Mouse (Mus musculus) kidney, postnatal 36 days (tissue): ENCODE measurements around the gene Kat2b.
A peak's percentile ranks its signal among the peaks of the same experiment; 100 is the strongest.
"Not testable (repeated sequence)": the region's sequence is repeated elsewhere in the genome, so short reads cannot be mapped to it uniquely, and the experiment has no call there.

ENCODE experiments used
- DNase-seq, 2 experiments: peaks; one replicate each; pipeline ENCODE4 v3.0.0; 2021 to 2022; ENCODE audit warnings: mixed read lengths in 2 of 2

Gene Kat2b

DNA sequence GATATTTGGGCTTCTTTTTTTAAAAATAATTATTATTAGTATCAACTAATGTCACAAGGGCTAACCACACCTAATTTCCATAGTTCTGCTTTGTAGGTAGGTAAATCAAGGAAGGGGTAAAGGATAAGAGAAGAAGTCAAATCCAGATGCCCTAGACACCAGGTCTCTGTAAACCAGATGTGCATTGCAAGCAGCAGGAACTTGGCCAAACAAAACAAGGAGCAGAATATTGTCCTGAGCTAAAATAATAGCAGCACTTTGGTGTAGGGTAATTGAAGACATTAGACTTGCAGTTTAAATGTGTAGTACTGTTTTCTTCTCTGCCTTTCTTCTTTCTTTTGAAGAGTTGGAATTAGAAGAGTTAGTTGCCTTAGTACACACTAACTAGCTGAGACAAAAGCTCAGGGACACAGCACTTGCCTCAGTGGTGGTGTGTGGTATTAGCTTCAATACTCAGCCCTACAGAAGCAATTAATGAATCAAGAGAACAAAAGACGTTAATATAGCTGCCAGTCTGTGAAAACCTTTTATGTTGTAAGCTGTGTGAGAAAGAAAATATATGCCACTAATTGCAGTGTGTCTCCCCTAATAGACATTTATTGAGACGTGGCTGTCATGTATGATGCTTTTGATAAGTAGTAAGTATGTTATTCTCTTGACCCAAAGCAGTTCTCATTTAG is 98.2 kb downstream of the Kat2b start:
- no peak for DNase-seq

DNA sequence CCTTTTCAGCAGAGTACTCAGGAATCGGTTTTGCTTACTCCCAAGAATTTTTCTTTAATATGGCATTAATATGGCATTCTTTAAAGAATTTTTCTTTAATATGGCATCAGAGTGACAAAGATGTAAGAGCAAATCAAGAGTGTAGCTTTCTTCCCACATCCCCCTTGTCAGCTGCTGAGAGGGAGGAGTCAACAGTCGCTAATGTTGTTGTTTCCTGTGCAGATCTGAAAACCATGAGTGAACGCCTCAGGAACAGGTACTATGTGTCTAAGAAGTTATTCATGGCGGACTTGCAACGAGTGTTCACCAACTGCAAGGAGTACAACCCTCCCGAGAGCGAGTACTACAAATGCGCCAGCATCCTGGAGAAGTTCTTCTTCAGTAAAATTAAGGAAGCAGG is 103.8 kb downstream of the Kat2b start:
- no peak for DNase-seq

DNA sequence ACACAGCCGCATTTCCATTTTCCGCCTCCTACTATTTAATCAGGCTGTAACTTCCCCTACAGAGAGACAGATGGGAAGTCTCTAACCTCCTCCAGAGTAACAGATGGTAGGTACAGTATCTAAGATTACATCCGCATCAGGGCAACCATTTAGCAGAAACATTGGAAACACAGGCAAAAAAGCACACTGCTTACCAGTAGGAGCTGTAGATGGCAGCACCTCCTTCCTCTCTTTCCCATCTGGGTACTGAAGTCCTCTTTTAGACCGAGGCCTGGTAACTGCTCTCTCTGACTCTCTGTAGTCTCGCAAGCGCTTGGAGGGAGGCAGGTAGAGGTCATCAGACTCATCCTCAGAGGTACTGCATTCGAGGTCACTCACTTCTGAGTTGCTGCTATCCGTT is 112.1 kb downstream of the Kat2b start:
- peak; percentile 37 to 54 for DNase-seq

DNA sequence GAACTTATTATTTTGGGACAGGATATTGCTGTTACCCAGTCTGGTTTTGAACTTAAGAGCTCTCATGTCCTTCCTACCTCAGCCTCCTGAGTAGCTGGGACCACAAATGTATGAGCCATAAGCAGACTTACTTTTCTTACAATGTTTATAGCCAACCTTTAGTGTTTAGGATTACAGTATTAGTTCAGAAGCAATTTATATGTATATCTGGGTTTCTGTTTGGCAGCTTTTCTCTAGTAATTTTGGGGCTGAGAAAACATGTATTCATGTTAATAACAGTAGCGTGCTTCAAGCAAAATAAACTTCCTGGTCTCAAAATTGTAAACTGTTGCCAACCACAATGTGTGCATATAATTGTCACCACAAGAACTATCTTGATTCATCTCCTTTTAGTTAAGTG is 121.7 kb downstream of the Kat2b start:
- no peak for DNase-seq

DNA sequence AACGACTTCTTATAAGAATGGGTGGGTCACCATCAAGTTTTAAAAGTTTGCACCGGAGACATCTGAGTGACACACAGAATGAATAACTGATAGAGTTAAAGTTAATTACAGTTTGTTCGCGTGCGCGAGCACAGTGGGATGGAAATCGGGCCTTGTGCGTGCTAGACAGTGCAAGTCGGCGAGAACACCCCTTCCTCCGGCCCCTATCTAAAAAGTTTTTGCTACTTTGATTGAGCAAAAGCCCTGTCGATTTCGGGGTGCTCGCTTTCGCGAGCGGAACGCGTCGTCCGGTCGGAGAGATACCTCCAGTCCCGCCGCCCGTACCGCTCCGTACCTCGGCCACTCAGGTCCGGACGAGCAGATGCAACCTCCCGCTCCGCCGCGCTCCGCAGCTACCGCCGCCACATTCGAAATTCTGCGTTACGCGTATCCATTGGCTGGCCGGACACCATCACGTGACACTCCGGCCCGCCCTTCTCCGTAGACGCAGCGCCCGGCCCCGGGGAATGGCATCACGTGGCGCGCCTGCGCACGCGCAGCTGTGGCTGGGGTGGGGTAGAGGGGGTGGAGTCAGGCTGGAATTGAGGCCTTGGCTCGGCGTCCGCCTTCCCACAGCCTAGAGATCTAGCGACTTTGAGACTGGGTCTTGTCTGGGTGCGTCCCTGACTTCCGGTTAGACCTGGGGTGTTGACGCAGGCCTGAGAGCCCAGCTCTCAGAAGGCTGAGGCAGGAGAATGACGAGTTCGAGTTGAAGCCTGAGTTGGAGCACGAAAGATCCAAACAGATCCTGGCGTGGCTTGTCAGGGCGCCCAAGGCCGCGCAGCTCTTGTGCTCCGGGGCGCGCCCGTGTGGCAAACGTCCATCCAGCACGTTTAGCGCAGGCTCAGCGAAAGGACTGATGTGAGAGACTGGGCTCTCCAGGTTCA is 122.5 kb downstream of the Kat2b start, which contains the start of gene Sgo1:
Sgo1 (minus strand) TSS at position 457 of the 926 bp plus-strand sequence.
- peak; percentile 97 for DNase-seq

DNA sequence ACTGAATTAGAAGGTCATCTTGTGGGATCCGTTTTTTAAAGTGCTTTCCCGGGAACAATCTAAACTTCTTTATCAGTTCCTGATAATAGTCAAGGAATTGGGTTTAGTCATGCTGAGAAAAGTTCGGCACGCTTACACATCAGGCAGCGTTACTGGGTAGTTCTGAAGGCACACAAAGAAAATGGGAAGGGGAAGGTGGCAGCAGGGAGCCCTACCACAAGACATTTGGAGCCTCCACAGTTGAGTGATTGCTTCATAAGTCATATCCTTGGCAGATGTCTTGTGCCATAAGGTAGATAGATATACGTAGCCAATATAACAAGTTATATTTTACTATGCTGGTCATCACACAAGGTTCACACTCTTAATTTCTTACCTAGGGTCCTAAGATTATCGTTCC is 123.3 kb downstream of the Kat2b start:
- peak in 1 of 2 experiments; percentile 2 for DNase-seq

DNA sequence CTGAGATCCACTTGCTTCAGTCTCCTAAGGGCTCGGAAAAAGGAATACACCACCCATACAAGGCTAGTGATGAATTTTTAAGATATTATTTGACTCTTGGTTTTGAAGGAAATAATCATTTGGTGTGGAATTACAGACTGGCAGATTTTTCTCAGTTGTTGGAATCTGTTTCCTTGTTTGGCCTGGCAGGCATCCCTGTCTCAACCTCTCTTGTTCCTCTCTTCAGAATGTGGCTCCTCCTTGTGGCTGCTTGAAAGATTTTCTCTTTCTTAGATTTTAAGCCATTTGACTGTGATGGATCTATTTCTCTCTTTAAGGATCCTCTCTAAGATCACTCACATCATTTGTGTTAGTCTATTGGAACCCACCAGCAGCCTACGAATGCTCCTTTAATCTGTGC is 127.4 kb downstream of the Kat2b start:
- DNase-seq, result peak; percentile 48 to 61

DNA sequence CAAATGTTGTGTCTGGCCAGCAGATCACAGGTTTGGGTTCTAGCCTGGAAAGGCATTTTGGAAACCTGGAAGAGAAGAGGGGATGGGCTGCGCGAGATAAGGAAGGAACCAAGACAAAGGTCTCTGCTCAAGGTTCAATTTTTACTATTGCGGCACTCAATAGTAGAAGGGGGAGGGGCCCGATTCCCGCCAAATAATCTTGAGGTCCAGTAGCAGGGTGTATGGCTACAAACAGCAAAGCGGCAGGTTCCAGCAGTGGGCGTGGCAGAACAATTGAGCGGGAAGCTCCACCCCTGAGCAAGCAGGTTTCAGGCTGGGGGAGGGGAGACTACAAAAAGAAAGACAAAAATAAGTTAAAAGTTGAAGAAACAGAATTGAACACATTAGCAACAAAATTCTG is 130.9 kb downstream of the Kat2b start:
- DNase-seq, result not testable (repeated sequence)

DNA sequence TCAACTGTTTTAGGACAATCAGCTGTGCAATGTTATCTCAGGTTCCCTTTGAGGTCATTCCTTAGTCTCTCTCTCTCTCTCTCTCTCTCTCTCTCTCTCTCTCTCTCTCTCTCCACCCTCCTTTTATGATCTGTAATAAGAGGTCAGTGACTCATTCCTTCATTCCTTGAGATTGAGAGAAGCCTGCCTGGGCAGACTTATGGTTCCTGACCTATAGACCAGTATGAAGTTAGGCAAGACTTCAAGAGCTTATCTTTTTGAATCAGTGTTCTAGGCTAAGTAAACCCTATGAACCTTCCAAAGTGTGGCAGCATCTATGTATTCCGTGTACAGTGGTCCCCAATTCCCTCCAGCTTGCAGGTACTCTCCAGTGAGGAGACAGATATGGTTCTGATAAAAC is 147.8 kb downstream of the Kat2b start:
- DNase-seq, result no peak

DNA sequence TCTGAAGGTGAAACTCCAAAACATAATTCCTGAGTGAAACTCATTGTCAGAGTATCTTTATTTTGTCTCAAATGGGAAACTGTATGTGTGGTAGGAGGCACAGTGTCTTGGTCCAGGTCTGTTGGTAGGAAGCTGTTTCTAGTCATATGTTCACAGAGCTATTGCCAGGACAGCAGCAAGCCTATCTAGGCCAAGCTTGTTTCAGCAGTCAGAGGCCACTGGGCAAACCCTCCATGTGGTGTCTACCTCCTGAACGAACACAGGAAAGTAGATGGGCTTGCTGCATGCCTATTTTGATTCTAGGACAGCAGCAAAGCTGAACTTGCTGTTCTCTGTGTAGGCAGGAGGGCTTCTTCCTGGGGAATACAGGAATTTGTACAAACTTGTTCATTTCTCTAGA is 148.5 kb downstream of the Kat2b start:
- DNase-seq, result not testable (repeated sequence)

DNA sequence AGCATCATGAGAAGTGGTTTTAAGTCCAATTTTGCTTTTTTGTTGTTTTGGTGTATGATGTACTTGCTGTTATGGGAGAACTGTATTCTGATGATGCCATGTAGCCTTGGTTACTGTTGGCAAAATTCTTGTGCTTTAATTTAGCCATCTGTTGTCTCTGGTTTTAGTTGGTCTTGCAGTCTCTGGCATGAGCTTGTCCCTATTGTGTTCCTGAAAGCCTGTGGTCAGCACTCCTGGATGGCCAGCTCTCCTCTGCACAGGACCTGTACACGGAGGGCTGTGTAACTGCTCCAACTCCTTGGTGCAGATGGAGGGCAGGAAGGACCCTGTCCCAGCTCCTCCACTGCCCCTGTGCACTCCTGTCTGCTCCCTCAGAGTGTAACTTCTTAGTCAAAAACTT is 151.8 kb downstream of the Kat2b start:
- no peak for DNase-seq

DNA sequence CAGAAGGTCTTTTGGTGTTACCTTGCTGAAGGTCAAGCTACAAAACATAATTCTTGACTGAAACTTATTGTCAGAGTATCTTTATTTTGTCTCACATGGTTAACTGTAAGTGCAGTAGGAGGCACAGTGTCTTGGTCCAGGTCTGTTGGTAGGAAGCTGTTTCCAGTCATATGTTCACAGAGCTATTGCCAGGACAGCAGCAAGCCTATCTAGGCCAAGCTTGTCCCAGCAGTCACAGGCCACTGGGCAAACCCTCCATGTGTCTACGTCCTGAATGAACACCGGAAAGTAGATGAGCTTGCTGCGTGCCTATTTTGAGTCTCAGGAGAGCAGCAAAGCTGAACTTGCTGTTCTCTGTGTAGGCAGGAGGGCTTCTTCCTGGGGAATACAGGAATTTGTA is 152.3 kb downstream of the Kat2b start:
- not testable (repeated sequence) for DNase-seq
